Mouse (Mus musculus): Measurements from ENCODE around the gene Bicra.
A peak's percentile ranks its signal among the peaks of the same experiment; 100 is the strongest.

Bicra gene

GRCm38 (mm10) chr7:15968322-15968721, 79.4 kb downstream of the Bicra start:
- DNase-seq = no peak

GRCm38 (mm10) chr7:15967312-15967711, 80.4 kb downstream of the Bicra start, which contains the start of gene Ehd2:
TSS of gene Ehd2 (minus strand) at chr7:15967567.
- peak; percentile 78 to 88 for DNase-seq

DNA sequence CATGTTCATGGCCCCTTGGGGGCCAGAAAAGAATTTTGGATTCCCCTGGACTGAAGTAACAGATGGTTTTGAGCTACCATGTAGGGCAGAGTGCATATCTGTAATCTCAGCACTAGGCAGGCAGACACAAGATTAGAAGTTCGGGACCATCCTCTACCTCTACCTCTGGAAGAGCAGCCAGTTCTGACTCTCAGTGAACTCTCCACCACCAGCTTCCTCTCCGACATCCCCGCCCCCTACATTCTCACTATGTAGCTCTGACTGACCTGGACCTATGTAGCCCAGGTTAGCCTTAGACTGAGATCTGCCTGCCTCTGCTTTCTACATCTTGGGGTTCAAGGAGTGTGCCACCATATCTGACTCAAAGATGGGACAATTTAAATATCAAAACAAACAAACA, 81.2 kb downstream of the Bicra start:
- no peak for DNase-seq

GRCm38 (mm10) chr7:15963798-15964652, 83.7 kb downstream of the Bicra start:
- DNase-seq = no peak

- DNase-seq = peak in 1 of 2 experiments; percentile 41
Measured at GRCm38 (mm10) chr7:15962311-15963288, 85.1 kb downstream of the Bicra start.

DNA sequence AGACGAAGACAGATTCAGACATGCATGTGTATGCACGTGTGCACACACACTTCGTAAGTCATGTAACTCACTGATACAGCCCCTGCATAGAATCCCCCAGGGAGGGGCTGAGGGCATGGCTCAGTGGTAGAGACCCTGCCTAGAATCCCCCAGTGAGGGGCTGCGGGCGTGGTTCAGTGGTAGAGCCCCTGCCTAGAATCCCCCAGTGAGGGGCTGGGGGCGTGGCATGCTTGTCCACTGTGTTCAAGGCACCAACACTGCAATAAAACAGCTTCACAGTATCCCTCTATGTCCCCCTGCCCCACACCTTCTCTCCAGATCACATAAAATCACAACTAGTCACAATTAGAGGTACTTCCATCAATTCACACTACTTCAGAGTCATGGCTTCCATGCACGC, 85.9 kb downstream of the Bicra start:
- no peak for DNase-seq

DNA sequence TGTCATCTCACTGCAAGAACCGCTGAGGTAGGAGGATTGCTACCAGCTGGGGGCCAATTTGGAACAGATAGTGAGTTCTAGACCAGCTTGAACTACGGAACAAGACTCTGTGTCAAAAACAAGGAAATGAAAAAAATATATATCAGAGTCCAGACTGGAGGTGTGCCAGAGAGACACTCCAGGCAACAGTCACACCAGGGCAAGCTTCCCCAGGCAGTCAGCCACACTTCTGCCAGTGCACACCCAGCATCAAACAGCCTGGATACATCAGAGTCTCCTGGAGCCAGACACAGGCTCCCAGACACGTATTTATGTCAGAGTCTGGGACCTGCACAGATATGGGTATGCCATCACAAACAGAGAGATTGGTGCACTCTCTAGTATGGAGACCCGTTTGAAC, 86.5 kb downstream of the Bicra start:
- no peak for DNase-seq

DNA sequence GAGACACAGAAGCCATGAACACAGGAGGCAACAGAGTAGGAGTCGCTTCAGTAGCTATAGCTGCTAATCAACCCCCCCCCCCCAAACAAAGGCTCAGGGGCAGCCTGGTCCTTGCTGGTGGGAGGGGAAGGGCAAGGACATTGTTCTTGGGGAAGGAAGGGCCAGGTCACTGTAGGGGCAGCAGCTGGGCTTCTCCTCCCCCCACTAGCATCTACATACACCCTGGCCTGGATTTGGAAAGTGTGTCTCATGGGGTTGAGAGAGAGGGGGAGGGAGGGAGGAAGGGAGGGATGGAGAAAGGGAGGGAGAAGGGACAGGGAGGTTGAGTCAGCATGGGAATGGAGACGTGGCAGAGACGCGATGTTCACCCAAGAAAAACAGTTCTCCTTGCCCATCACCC, 87.0 kb downstream of the Bicra start:
- no peak for DNase-seq

GRCm38 (mm10) chr7:15956143-15956542, 91.6 kb downstream of the Bicra start:
- DNase-seq = no peak

DNA sequence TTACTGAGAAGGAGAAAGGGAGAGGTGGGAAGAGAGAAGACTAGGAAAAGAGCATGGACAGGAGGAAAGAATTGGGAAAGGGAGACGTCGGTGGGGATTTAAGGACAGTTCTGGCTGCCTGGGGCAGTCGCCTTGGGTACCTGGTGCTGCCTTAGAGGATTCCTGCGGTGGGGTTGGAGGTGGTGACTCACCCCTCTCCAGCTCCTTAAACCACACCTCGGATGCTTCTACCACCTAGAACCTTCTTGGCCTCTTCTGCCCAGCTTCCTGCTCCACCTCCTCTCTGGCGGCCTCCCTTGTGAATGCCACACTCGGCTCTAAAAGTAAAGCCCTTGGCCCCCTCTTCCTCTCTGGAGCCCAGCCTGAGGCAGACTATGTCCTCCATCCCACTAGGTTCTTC, 92.2 kb downstream of the Bicra start:
- no peak for DNase-seq

DNA sequence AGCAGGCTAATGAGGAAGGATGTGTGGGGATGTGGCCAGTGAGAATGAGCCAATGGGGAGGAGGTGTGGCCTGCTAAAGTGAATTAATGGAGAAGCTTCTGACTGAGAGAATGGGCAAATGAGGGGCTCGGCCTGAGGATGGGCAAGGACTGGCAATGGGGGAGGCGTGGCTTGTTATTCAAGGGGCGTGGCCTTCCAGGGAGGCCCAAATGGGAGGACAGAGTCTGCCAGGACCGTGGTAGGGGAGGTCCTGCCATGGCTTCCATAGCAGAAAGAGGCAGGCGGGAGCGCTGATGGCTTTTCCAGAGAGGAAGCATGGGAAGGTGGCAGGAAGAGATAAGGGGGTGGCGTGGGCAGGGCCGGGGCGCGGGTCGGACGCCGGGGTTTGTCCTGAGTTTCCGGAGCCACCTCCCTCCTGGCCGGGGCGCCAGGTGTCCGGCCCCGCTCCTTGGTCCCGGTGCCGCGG, 92.7 kb downstream of the Bicra start:
- DNase-seq = no peak

DNA sequence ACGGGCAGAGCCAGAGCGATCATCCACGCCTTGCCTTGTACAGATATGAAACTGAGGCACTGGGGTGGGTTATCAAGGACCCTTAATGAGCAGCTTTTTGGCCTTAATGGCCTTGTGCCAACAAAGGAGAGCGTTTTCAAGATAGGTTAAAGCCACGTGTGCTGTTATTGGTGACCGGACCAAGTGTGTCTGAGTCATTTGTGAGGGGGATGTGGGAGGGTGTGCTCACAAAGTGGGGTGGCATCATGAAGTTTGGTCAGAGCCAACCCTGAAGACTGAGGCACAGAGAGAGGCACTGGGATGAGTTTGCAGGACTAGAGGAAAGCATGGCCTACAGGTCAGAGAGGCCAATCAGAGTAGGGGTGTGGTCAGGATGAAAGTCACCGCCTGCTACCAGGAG, 93.3 kb downstream of the Bicra start:
- no peak for DNase-seq

DNA sequence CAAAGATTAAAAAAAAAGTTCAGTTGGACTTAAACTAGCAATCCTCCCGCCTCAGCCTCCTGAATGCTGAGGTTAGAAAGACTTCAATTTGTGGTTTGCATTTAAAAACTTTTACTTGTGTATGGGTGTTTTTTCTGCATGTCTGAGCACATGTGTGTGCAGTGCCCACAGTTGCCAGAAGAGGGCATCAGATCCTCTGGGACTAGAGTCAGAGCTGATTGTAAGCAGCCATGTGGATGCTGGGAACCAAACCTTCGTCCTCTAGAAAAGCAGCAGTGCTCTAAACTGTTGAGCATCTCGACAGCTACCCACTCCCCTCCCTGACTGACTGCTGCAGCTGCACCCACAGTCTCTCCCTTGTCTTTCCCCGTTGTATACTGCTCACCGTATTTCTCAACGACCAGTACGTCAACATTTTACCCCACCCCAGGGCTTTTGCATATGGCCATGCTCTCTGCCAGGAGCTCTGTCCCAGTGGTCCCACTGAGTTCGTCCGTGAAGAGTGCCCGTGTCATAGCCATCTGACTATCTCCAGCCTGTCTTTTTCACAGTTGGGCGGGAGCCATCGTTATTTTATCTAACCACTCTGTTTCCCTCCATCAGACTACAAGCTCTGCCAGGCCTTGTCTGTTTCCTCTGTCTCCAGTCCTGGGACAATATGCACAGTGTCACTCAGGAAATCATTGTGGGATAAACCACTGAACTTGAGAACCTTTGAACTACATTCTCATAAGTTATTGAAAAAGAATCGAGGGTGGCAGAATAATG, 94.2 kb downstream of the Bicra start:
- no peak for DNase-seq

DNA sequence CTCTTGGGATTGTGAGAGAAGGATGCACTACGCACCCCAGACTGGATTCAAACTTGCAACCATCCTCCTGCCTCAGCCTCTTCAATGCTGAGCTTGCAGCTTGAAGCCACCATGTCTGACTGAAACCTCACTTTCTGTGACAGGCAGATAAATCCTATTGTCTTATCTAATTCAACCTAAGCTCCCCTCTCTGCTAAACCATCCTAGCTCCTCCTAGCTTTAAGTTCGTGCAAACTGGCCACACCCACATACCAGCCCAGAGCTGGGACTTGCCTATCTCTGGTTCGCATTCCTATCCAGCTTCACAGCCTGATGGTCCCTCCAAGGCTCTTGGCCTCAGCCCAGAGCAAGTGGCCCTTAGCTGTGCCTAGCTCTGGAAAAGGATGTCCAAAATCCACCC, 95.3 kb downstream of the Bicra start:
- no peak for DNase-seq

DNA sequence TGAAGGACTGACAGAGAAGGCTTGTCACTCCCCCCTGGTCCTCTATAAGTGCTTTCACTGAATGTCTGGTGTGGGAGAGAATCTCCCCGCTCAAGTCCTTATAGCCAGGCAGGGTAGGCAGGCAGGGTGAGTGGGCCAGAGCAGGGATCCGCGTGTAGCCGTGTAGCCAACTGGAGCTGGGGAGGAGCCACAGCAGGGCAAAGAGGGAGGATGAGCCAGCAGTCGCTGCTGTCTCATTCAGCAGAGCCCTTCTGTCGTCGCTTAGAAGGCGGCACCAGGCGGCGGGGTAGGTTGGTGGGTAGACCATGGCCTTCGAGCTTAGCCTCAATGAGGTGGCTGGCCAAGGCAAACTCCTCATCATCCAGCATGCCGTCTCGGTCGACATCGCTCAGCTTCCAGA, 97.7 kb downstream of the Bicra start:
- no peak for DNase-seq

DNA sequence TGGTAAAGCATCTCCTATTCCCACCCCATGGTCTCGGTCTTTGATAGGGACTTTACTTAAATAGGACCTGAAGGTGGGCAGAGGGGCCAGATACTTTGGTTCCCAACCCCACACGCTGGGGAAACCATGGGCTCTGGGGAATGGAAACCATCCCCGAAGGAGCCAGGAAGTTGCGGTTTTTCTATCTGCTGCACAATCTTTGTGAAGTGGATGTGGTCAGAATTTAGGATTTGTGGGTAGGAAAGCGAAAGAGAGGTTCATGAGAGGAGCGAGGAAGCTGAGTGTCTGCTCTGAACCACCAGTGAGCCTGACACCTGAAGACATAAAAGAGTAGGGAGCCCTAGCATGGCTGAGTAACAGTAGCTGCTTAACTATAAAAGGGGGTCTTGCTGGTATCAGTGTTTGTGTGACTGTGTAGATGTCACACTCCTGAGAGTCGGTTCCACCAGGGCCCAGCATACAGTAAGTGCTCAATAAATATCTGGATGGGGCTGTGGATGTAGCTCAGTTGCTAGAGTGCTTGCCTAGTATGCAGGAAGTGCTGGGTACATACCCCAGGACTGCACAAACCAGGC, 98.4 kb downstream of the Bicra start:
- no peak for DNase-seq

- peak; percentile 86 to 93 for DNase-seq
Measured at GRCm38 (mm10) chr7:15948381-15948941, 99.3 kb downstream of the Bicra start.

- no peak for DNase-seq
Measured at GRCm38 (mm10) chr7:15947653-15948260, 100.0 kb downstream of the Bicra start.

GRCm38 (mm10) chr7:15945721-15946536, 101.8 kb downstream of the Bicra start, which contains the start of gene Nop53:
TSS of gene Nop53 (minus strand) at chr7:15946074.
- DNase-seq = peak; percentile 97 to 98

GRCm38 (mm10) chr7:15945211-15945610, 102.5 kb downstream of the Bicra start:
- no peak for DNase-seq

Data from cerebellum, postnatal 25 days (tissue).